Mouse (Mus musculus): ENCODE measurements around the gene Dcst1.
A peak's percentile ranks its signal among the peaks of the same experiment; 100 is the strongest.

Dcst1 gene

GRCm38 (mm10) chr3:89388901-89389740 is 24.1 kb upstream of the Dcst1 start:
- ATAC-seq (ENCODE audit: insufficient number of reproducible peaks, low FRiP score, low TSS enrichment), result no peak

- ATAC-seq (ENCODE audit: insufficient number of reproducible peaks, low FRiP score, low TSS enrichment), result no peak
These were observed 23.3 kb upstream of the Dcst1 start for GRCm38 (mm10) chr3:89388134-89388881.

- no peak for ATAC-seq (ENCODE audit: insufficient number of reproducible peaks, low FRiP score, low TSS enrichment)
These were observed 22.6 kb upstream of the Dcst1 start for GRCm38 (mm10) chr3:89387632-89388031.

GRCm38 (mm10) chr3:89386438-89387420 is 21.7 kb upstream of the Dcst1 start:
- no peak for ATAC-seq (ENCODE audit: insufficient number of reproducible peaks, low FRiP score, low TSS enrichment)

GRCm38 (mm10) chr3:89385451-89385850 is 20.4 kb upstream of the Dcst1 start:
- no peak for ATAC-seq (ENCODE audit: insufficient number of reproducible peaks, low FRiP score, low TSS enrichment)

GRCm38 (mm10) chr3:89384331-89385076 is 19.5 kb upstream of the Dcst1 start:
- ATAC-seq (ENCODE audit: insufficient number of reproducible peaks, low FRiP score, low TSS enrichment), result no peak

GRCm38 (mm10) chr3:89383651-89384255 is 18.7 kb upstream of the Dcst1 start:
- ATAC-seq (ENCODE audit: insufficient number of reproducible peaks, low FRiP score, low TSS enrichment), result no peak

- no peak for ATAC-seq (ENCODE audit: insufficient number of reproducible peaks, low FRiP score, low TSS enrichment)
These were observed 17.9 kb upstream of the Dcst1 start for GRCm38 (mm10) chr3:89382950-89383349.

- ATAC-seq (ENCODE audit: insufficient number of reproducible peaks, low FRiP score, low TSS enrichment), result no peak
These were observed 17.2 kb upstream of the Dcst1 start for GRCm38 (mm10) chr3:89382033-89382882.

- ATAC-seq (ENCODE audit: insufficient number of reproducible peaks, low FRiP score, low TSS enrichment), result no peak
These were observed 16.2 kb upstream of the Dcst1 start for GRCm38 (mm10) chr3:89381233-89381632.

GRCm38 (mm10) chr3:89380711-89381110 is 15.7 kb upstream of the Dcst1 start:
- no peak for ATAC-seq (ENCODE audit: insufficient number of reproducible peaks, low FRiP score, low TSS enrichment)

- ATAC-seq (ENCODE audit: insufficient number of reproducible peaks, low FRiP score, low TSS enrichment), result no peak
These were observed 15.2 kb upstream of the Dcst1 start for GRCm38 (mm10) chr3:89380291-89380690.

GRCm38 (mm10) chr3:89379388-89380131 is 14.5 kb upstream of the Dcst1 start:
- ATAC-seq (ENCODE audit: insufficient number of reproducible peaks, low FRiP score, low TSS enrichment), result no peak

GRCm38 (mm10) chr3:89378394-89379067 is 13.5 kb upstream of the Dcst1 start:
- ATAC-seq (ENCODE audit: insufficient number of reproducible peaks, low FRiP score, low TSS enrichment), result peak; percentile 46

GRCm38 (mm10) chr3:89377831-89378230 is 12.8 kb upstream of the Dcst1 start:
- no peak for ATAC-seq (ENCODE audit: insufficient number of reproducible peaks, low FRiP score, low TSS enrichment)

- ATAC-seq (ENCODE audit: insufficient number of reproducible peaks, low FRiP score, low TSS enrichment), result no peak
These were observed 8.7 kb upstream of the Dcst1 start for GRCm38 (mm10) chr3:89373581-89374231.

GRCm38 (mm10) chr3:89367338-89367737 is 2.3 kb upstream of the Dcst1 start:
- ATAC-seq (ENCODE audit: insufficient number of reproducible peaks, low FRiP score, low TSS enrichment), result no peak
